Mouse (Mus musculus) myocyte (in vitro differentiated cells): Measurements from ENCODE around the gene Olfr1205. TPM values are rescaled to one million over a fixed set of nuclear protein-coding genes. Genes with fewer than 3 reads are reported as not detected.

Experiments
- H3K27me3 ChIP-seq: one replicate; pipeline ENCODE4 v1.6.1; 2011; ENCODE audit not compliant: control insufficient read depth, insufficient read depth, insufficient read length
- H3K36me3 ChIP-seq: one replicate; pipeline ENCODE4 v1.6.1; 2011; ENCODE audit not compliant: control insufficient read depth, insufficient read depth
- H3K4me2 ChIP-seq: one replicate; pipeline ENCODE4 v1.6.1; 2011; ENCODE audit warnings: low read depth, control low read depth
- H3K4me3 ChIP-seq: one replicate; pipeline ENCODE4 v1.5.1; 2011; ENCODE audit warnings: mild to moderate bottlenecking, control low read depth, moderate library complexity
- H3K79me2 ChIP-seq: one replicate; pipeline ENCODE4 v1.6.1; 2011; ENCODE audit not compliant: control insufficient read depth, insufficient read depth
- H3ac ChIP-seq: one replicate; pipeline ENCODE4 v1.6.1; 2011; ENCODE audit not compliant: control insufficient read depth, insufficient read length
- CEBPB ChIP-seq: IDR thresholded peaks from 2 replicates; pipeline ENCODE4 v1.6.1; 2011; ENCODE audit warnings: mild to moderate bottlenecking, moderate library complexity; ENCODE audit not compliant: poor library complexity, insufficient read depth, severe bottlenecking
- E2F4 ChIP-seq: IDR thresholded peaks from one replicate; pipeline ENCODE4 v1.6.1; 2011; ENCODE audit warnings: mild to moderate bottlenecking, control low read depth, moderate library complexity; ENCODE audit not compliant: insufficient read depth
- MAX ChIP-seq: IDR thresholded peaks from one replicate; pipeline ENCODE4 v1.6.1; 2011; ENCODE audit warnings: low read depth, mild to moderate bottlenecking, control low read depth
- MYOD1 ChIP-seq, 3 experiments: IDR thresholded peaks; one replicate each; pipeline ENCODE4 v1.6.1; 2011; ENCODE audit warnings: control low read depth in 2 of 3, low read depth in 2 of 3, mild to moderate bottlenecking in 2 of 3, moderate library complexity in 1 of 3; ENCODE audit not compliant: insufficient read length in 2 of 3, control insufficient read depth in 1 of 3
- MYOG ChIP-seq, 3 experiments: IDR thresholded peaks; one replicate each; pipeline ENCODE4 v1.6.1; 2011; ENCODE audit warnings: control low read depth in 2 of 3, low read depth in 2 of 3, mild to moderate bottlenecking in 2 of 3; ENCODE audit not compliant: insufficient read length in 2 of 3, control insufficient read depth in 1 of 3, insufficient read depth in 1 of 3
- POLR2A ChIP-seq: IDR thresholded peaks from one replicate; pipeline ENCODE4 v1.6.1; 2011; ENCODE audit warnings: low read depth, mild to moderate bottlenecking, control low read depth, moderate library complexity; ENCODE audit not compliant: insufficient read length
- POLR2AphosphoS2 ChIP-seq: IDR thresholded peaks from one replicate; pipeline ENCODE4 v1.6.1; 2011; ENCODE audit warnings: low read depth, control low read depth; ENCODE audit not compliant: insufficient read length
- REST ChIP-seq: IDR thresholded peaks from one replicate; pipeline ENCODE4 v1.6.1; 2011; ENCODE audit warnings: mild to moderate bottlenecking, control low read depth, moderate library complexity; ENCODE audit not compliant: insufficient read depth, insufficient read length
- SRF ChIP-seq: IDR thresholded peaks from one replicate; pipeline ENCODE4 v1.6.1; 2011; ENCODE audit warnings: low read depth; ENCODE audit not compliant: control insufficient read depth, insufficient read length
- TCF12 ChIP-seq: IDR thresholded peaks from one replicate; pipeline ENCODE4 v1.6.1; 2011; ENCODE audit warnings: mild to moderate bottlenecking, control low read depth; ENCODE audit not compliant: poor library complexity, insufficient read depth, severe bottlenecking
- TCF3 ChIP-seq: IDR thresholded peaks from one replicate; pipeline ENCODE4 v1.6.1; 2011; ENCODE audit warnings: low read depth, control low read depth; ENCODE audit not compliant: insufficient read length
- USF1 ChIP-seq: IDR thresholded peaks from one replicate; pipeline ENCODE4 v1.6.1; 2011; ENCODE audit warnings: low read depth, mild to moderate bottlenecking, control low read depth, moderate library complexity
- polyA plus RNA-seq: library from polyadenylated mRNA; unstranded; fragments of >200 nt; fragmentation: generic; extraction: Trizol; gene quantifications from one replicate; pipeline ENCODE4 v1.2.1, GENCODE M21; 2012; ENCODE audit warnings: missing spikeins

The Olfr1205 gene
- polyA plus RNA-seq = not detected

DNA sequence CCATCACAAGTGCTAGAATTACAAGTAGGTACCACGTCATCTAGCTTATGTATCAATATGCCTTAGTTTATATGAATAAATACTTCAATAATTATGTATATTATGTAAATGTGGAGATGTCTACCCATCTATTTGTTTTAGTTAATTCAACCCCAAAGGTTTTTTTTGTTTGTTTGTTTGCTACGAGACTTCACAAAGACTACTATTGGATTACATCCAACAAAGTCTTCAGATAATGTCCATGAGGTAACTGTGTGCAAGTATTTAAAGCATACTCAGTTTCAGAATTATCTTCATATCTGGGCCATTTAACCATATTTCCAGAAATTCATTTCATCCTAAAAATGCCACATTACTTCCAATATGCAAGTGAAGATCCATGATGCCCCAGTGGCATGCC is at the start of gene Olfr1205:
Gene Olfr1205 (plus strand): TSS at position 301 of the 400 bp plus-strand sequence.
- H3K4me2 ChIP-seq = no peak within 1 kb of the TSS
- H3K79me2 ChIP-seq = no peaks in the 10 kb centered on the region
- TF ChIP-seq E2F4 = no peak
- TF ChIP-seq POLR2AphosphoS2 = no peak
- no peak for TF ChIP-seq REST
- TF ChIP-seq TCF12 = no peak
- TF ChIP-seq MYOG (IDR thresholded peaks at IDR 0.05; ENCODE audit: control insufficient read depth in 1 of 3, insufficient read depth in 1 of 3, insufficient read length in 2 of 3, low read depth in 2 of 3) = no peak
- no peak for TF ChIP-seq MAX
- TF ChIP-seq CEBPB = no peak
- TF ChIP-seq TCF3 = no peak
- no peak for TF ChIP-seq SRF
- TF ChIP-seq POLR2A = no peak
- no peak for TF ChIP-seq USF1
- no peak for TF ChIP-seq MYOD1 (IDR thresholded peaks at IDR 0.05; ENCODE audit: control insufficient read depth in 1 of 3, insufficient read length in 2 of 3, low read depth in 2 of 3)
- H3K4me3 ChIP-seq = no peak within 1 kb of the TSS
- no peak within 1 kb of the TSS for H3ac ChIP-seq
- H3K27me3 ChIP-seq = no peaks in the 10 kb centered on the region
- no peaks in the 10 kb centered on the region for H3K36me3 ChIP-seq

- no peaks in the 10 kb centered on the region for H3K27me3 ChIP-seq
- no peak within 1 kb of the TSS for H3K4me3 ChIP-seq
- H3K4me2 ChIP-seq = no peak within 1 kb of the TSS
- H3K79me2 ChIP-seq = no peaks in the 10 kb centered on the region
- no peak for TF ChIP-seq TCF3
- TF ChIP-seq POLR2AphosphoS2 = no peak
- no peaks in the 10 kb centered on the region for H3K36me3 ChIP-seq
- no peak within 1 kb of the TSS for H3ac ChIP-seq
Observed at GRCm38 (mm10) chr2:88792736-88793135, 36.8 kb upstream of the Olfr1205 start, which contains the start of gene Olfr1201. Gene Olfr1201, plus strand, starts transcription at chr2:88793036.

- no peak for TF ChIP-seq POLR2AphosphoS2
- TF ChIP-seq TCF12 = no peak
- TF ChIP-seq TCF3 = no peak
- no peak for TF ChIP-seq E2F4
- TF ChIP-seq MYOD1 (IDR thresholded peaks at IDR 0.05; ENCODE audit: control insufficient read depth in 1 of 3, insufficient read length in 2 of 3, low read depth in 2 of 3) = no peak
- no peaks in the 10 kb centered on the region for H3K27me3 ChIP-seq
- H3K4me2 ChIP-seq = no peak within 1 kb of the TSS
- H3K36me3 ChIP-seq = no peaks in the 10 kb centered on the region
- H3K79me2 ChIP-seq = no peaks in the 10 kb centered on the region
- no peak within 1 kb of the TSS for H3K4me3 ChIP-seq
- H3ac ChIP-seq = no peak within 1 kb of the TSS
Observed at GRCm38 (mm10) chr2:88814196-88814595, 15.3 kb upstream of the Olfr1205 start, which contains the start of gene Olfr1202. Gene Olfr1202, plus strand, starts transcription at chr2:88814496.

DNA sequence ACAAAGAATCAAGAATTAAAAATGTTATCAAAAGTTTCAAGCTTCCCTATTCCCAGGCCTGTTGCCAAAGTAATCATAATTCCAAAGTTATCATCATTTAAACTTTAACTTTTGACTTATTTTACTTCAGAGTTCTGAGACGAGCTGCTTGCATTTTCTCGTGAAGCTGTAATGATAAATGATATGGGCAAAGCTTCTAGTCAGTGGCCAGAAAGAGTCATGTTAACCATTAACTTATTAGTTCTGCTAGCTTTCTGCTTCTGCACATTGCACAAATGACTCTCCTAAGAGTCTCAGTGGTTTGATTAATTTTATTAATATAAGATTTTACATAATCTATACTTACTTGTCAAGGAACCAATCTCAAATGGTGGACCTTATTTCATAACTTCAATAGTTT is 8.9 kb downstream of the Olfr1205 start:
- Histone ChIP-seq H3ac (no peak overlapping the region), H3K27me3 (no peaks in the 10 kb centered on the region), H3K4me2 (no peak overlapping the region), H3K36me3 (no peaks in the 10 kb centered on the region), H3K79me2 (no peaks in the 10 kb centered on the region), H3K4me3 (no peak overlapping the region)
- TF ChIP-seq CEBPB (no peak), E2F4 (no peak), POLR2A (no peak), MAX (no peak), USF1 (no peak), MYOG (IDR thresholded peaks at IDR 0.05; ENCODE audit: control insufficient read depth in 1 of 3, insufficient read depth in 1 of 3, insufficient read length in 2 of 3, low read depth in 2 of 3) (no peak)

DNA sequence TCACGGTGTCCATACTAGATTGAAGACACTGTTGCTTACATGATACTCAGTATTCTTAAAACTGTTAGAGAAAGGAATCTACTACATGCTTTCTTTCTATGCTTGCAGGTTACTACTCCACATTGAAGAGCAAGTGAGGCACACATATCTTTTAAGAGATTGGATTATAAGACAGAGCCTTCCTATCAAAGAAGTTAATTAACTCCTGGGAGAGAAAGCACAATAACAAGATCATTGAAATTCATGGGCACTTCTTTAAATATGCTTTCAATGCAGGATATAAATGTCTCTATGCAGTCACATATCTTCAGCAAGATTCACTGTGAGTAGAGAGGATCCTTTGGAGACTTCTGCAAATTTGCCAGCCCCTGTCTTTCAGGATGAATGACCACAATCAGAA is 19.5 kb downstream of the Olfr1205 start, which contains the start of gene Olfr1204:
Gene Olfr1204 (plus strand): TSS at position 301 of the 400 bp plus-strand sequence.
- TF ChIP-seq E2F4 (no peak), CEBPB (no peak), MYOD1 (IDR thresholded peaks at IDR 0.05; ENCODE audit: control insufficient read depth in 1 of 3, insufficient read length in 2 of 3, low read depth in 2 of 3) (no peak), MAX (no peak), POLR2AphosphoS2 (no peak), TCF3 (no peak), POLR2A (no peak), MYOG (IDR thresholded peaks at IDR 0.05; ENCODE audit: control insufficient read depth in 1 of 3, insufficient read depth in 1 of 3, insufficient read length in 2 of 3, low read depth in 2 of 3) (no peak), TCF12 (no peak), SRF (no peak), REST (no peak), USF1 (no peak)
- Histone ChIP-seq H3K36me3 (no peaks in the 10 kb centered on the region), H3K79me2 (no peaks in the 10 kb centered on the region), H3K27me3 (no peaks in the 10 kb centered on the region), H3ac (no peak within 1 kb of the TSS), H3K4me2 (no peak within 1 kb of the TSS), H3K4me3 (no peak within 1 kb of the TSS)
